Mouse (Mus musculus) bone marrow macrophage, adult 2 months (primary cell): ENCODE results near the gene Defb36.

Experiments
- CTCF ChIP-seq: IDR thresholded peaks from 2 replicates; pipeline ENCODE4 v1.5.1; 2012; ENCODE audit warnings: low read depth, mild to moderate bottlenecking, low read length, moderate library complexity
- POLR2A ChIP-seq: IDR thresholded peaks from 2 replicates; pipeline ENCODE4 v1.6.1; 2012; ENCODE audit warnings: mild to moderate bottlenecking, low read depth, low read length, borderline replicate concordance

DNA sequence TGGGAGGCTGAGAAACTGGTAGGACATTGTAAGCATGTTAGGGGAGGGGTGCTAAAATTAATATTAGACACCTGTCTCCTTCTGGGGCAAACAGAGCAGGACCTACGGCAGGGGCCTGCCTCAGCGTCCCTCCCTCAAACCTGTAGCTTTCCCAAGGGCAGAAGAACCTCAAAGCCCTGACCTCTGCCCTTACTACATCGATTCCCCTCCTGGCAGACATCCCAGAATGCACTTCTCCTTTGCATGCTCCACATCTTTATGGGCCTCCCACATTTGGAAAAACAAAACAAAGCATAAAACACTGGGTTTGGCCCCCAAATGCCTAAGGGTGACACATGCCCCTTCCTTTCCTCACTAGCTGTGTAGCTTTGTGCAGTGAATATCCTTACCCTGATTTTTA is 25.1 kb downstream of the Defb36 start:
- TF ChIP-seq CTCF, result no peak
- no peak for TF ChIP-seq POLR2A
